Mouse (Mus musculus) lung, embryonic 14.5 days (tissue): ENCODE results near the gene Zfp791. TPM values are rescaled to one million over a fixed set of nuclear protein-coding genes. Genes with fewer than 3 reads are reported as not detected.
"Not testable (repeated sequence)": the region's sequence is repeated elsewhere in the genome, so short reads cannot be mapped to it uniquely, and the experiment has no call there.

Experiments used
- ATAC-seq: fragments of 200-750 bp; cut with Nextera tagmentation; 2 replicates; pipeline ENCODE4 v1.8.0; 2017; ENCODE audit warnings: mild to moderate bottlenecking, moderate TSS enrichment, moderate library complexity; ENCODE audit not compliant: insufficient read depth
- DNase-seq: peaks from one replicate; pipeline ENCODE4 v3.0.0-alpha.2; 2015
- H3K27ac ChIP-seq: fragments of 300-500 bp; sonication (generic); 2 replicates; pipeline ENCODE4 v1.5.1; 2014; ENCODE audit warnings: low read depth, mild to moderate bottlenecking, moderate library complexity
- H3K27me3 ChIP-seq: fragments of 300-500 bp; sonication (generic); 2 replicates; pipeline ENCODE4 v1.6.1; 2014; ENCODE audit warnings: low read length, control low read depth; ENCODE audit not compliant: insufficient read depth
- H3K36me3 ChIP-seq: fragments of 300-500 bp; sonication (generic); 2 replicates; pipeline ENCODE4 v1.6.1; 2014; ENCODE audit warnings: control low read depth; ENCODE audit not compliant: insufficient read depth
- H3K4me1 ChIP-seq: fragments of 300-500 bp; sonication (generic); 2 replicates; pipeline ENCODE4 v1.6.1; 2014; ENCODE audit warnings: antibody characterized with exemption, control low read depth; ENCODE audit not compliant: insufficient read depth
- H3K4me2 ChIP-seq: fragments of 300-500 bp; sonication (generic); 2 replicates; pipeline ENCODE4 v1.6.1; 2014; ENCODE audit warnings: mild to moderate bottlenecking
- H3K4me3 ChIP-seq: fragments of 300-500 bp; sonication (generic); 2 replicates; pipeline ENCODE4 v1.5.1; 2014; ENCODE audit warnings: low read depth, low read length
- H3K9ac ChIP-seq: fragments of 300-500 bp; sonication (generic); 2 replicates; pipeline ENCODE4 v1.6.1; 2014
- H3K9me3 ChIP-seq: fragments of 300-500 bp; sonication (generic); 2 replicates; pipeline ENCODE4 v1.6.1; 2016; ENCODE audit warnings: low read depth, low read length, control low read depth
- CTCF ChIP-seq: IDR thresholded peaks from 2 replicates; pipeline ENCODE4 v1.5.1; 2016; ENCODE audit warnings: antibody characterized with exemption, low read depth
- WGBS: fragments of 180-500 bp; shearing (Covaris S2); extraction: QIAGEN DNeasy Blood & Tissue Kit; methylation state at CpG from one replicate; pipeline ENCODE4 v1.1.7; 2014; 5-methylcytosine and 5-hydroxymethylcytosine counted together
- polyA plus RNA-seq: library from polyadenylated mRNA; unstranded; fragments of >200 nt; fragmentation: Nextera tagmentation; extraction: Ambion mirVana; gene quantifications from 2 replicates; pipeline ENCODE4 v1.2.1, GENCODE M21; 2014

The Zfp791 gene
- polyA plus RNA-seq, result 1.7 and 2.3 TPM in 2 replicates

GRCm38 (mm10) chr8:85122995-85123394, at the start of gene Zfp791:
Gene Zfp791 (minus strand): TSS chr8:85123095.
- Histone ChIP-seq H3K4me2 (no peak within 1 kb of the TSS), H3K9ac (no peak within 1 kb of the TSS), H3K36me3 (no peaks in the 10 kb centered on the region), H3K9me3 (no peaks in the 10 kb centered on the region), H3K27me3 (no peaks in the 10 kb centered on the region), H3K27ac (no peak within 1 kb of the TSS), H3K4me1 (no peaks in the 10 kb centered on the region), H3K4me3 (no peak within 1 kb of the TSS)
- no peak for TF ChIP-seq CTCF
- DNase-seq (no peak), ATAC-seq (no peak)
- 63% methylated on average over 3 of the region's 3 CpGs for WGBS

GRCm38 (mm10) chr8:85171291-85171690, 48.4 kb upstream of the Zfp791 start:
- DNase-seq, result peak; percentile 80
- 27% methylated on average over 14 of the region's 14 CpGs for whole genome bisulfite sequencing

GRCm38 (mm10) chr8:85151624-85152023, 28.7 kb upstream of the Zfp791 start, which contains the start of gene Cks1brt:
Gene Cks1brt (plus strand): TSS chr8:85151924.
- Histone ChIP-seq H3K27me3 (no peaks in the 10 kb centered on the region), H3K9me3 (peaks cover 27% of the 10 kb centered on the region; the same call in 1 of the 2 replicates), H3K4me3 (no peak within 1 kb of the TSS), H3K9ac (no peak within 1 kb of the TSS), H3K4me1 (no peaks in the 10 kb centered on the region), H3K4me2 (no peak within 1 kb of the TSS), H3K36me3 (no peaks in the 10 kb centered on the region), H3K27ac (no peak within 1 kb of the TSS)
- DNase-seq (no peak), ATAC-seq (no peak)
- no peak for TF ChIP-seq CTCF
- 80% methylated on average over 3 of the region's 3 CpGs for WGBS

More at GRCm38 (mm10) chr8:85171291-85171690, 48.4 kb upstream of the Zfp791 start:
- H3K9ac ChIP-seq, result no peak overlapping the region
- ATAC-seq, result no peak
- no peaks in the 10 kb centered on the region for H3K36me3 ChIP-seq
- no peaks in the 10 kb centered on the region for H3K27me3 ChIP-seq
- no peak overlapping the region for H3K27ac ChIP-seq
- no peaks in the 10 kb centered on the region for H3K9me3 ChIP-seq
- no peaks in the 10 kb centered on the region for H3K4me1 ChIP-seq
- H3K4me3 ChIP-seq, result no peak overlapping the region
- no peak overlapping the region for H3K4me2 ChIP-seq
- TF ChIP-seq CTCF, result peak; percentile 68

- ATAC-seq, result no peak
- Histone ChIP-seq H3K4me3 (no peak overlapping the region), H3K9ac (no peak overlapping the region), H3K36me3 (no peaks in the 10 kb centered on the region), H3K4me1 (no peaks in the 10 kb centered on the region), H3K27ac (no peak overlapping the region), H3K4me2 (no peak overlapping the region), H3K27me3 (no peaks in the 10 kb centered on the region), H3K9me3 (peaks cover 4% of the 10 kb centered on the region; the same call in 1 of the 2 replicates)
- WGBS, result 91% methylated on average over 4 of the region's 4 CpGs
- no peak for TF ChIP-seq CTCF
- DNase-seq, result no peak
Observed at GRCm38 (mm10) chr8:85142516-85142915, 19.6 kb upstream of the Zfp791 start.

GRCm38 (mm10) chr8:85135690-85136089, 12.8 kb upstream of the Zfp791 start:
- DNase-seq, H3K36me3 ChIP-seq, H3K4me3 ChIP-seq, H3K4me2 ChIP-seq, H3K27me3 ChIP-seq, H3K27ac ChIP-seq, H3K9me3 ChIP-seq, H3K4me1 ChIP-seq, H3K9ac ChIP-seq, ATAC-seq: not testable (repeated sequence)
- WGBS, result 87% methylated on average over 2 of the region's 2 CpGs

- H3K27ac ChIP-seq, result no peak overlapping the region
- H3K4me2 ChIP-seq, result no peak overlapping the region
- no peak for DNase-seq
- no peaks in the 10 kb centered on the region for H3K9me3 ChIP-seq
- no peaks in the 10 kb centered on the region for H3K4me1 ChIP-seq
- 89% methylated on average over 1 of the region's 1 CpGs for WGBS
- no peak for ATAC-seq
- H3K36me3 ChIP-seq, result no peaks in the 10 kb centered on the region
- no peak overlapping the region for H3K9ac ChIP-seq
- H3K27me3 ChIP-seq, result no peaks in the 10 kb centered on the region
- no peak overlapping the region for H3K4me3 ChIP-seq
- no peak for TF ChIP-seq CTCF
Observed at GRCm38 (mm10) chr8:85132335-85132734, 9.4 kb upstream of the Zfp791 start.

GRCm38 (mm10) chr8:85123691-85124090, 796 bp upstream of the Zfp791 start:
- H3K36me3 ChIP-seq, result no peaks in the 10 kb centered on the region
- WGBS, result 86% methylated on average over 8 of the region's 8 CpGs
- H3K27ac ChIP-seq, result no peak overlapping the region
- H3K9me3 ChIP-seq, result no peaks in the 10 kb centered on the region
- no peak for ATAC-seq
- no peaks in the 10 kb centered on the region for H3K27me3 ChIP-seq
- no peak for TF ChIP-seq CTCF
- H3K9ac ChIP-seq, result no peak overlapping the region
- DNase-seq, result no peak
- H3K4me3 ChIP-seq, result no peak overlapping the region
- H3K4me1 ChIP-seq, result no peaks in the 10 kb centered on the region
- H3K4me2 ChIP-seq, result no peak overlapping the region

- DNase-seq, H3K27ac ChIP-seq, H3K9me3 ChIP-seq, H3K4me2 ChIP-seq, H3K36me3 ChIP-seq, H3K4me1 ChIP-seq, H3K27me3 ChIP-seq, H3K4me3 ChIP-seq, ATAC-seq, H3K9ac ChIP-seq: not testable (repeated sequence)
- 83% methylated on average over 5 of the region's 5 CpGs for WGBS
Observed at GRCm38 (mm10) chr8:85120251-85120650, 2.6 kb downstream of the Zfp791 start.
